In genomic region chr3:52270511-52270910, GRCm38 (mm10) we compare ENCODE assay signal across 8 mouse cellular contexts. TPM values are rescaled to one million over a fixed set of nuclear protein-coding genes. Genes with fewer than 3 reads are reported as not detected.
DNase-seq lines count a peak whose midpoint lies in the region; ATAC-seq lines count a peak whose summit lies in the region.

No protein-coding gene starts in this region.

- H3K4me2 ChIP-seq in forebrain, embryonic 11.5 days (ENCODE audit: low read depth, low read length, severe bottlenecking) = peak overlapping the region; percentile 99
- H3K4me2 ChIP-seq in liver, embryonic 12.5 days = peak overlapping the region; percentile 98

- no peak overlapping the region for H3K9ac ChIP-seq in forebrain, embryonic 11.5 days (ENCODE audit: low read length)
- H3K9ac ChIP-seq in liver, embryonic 12.5 days = 0 out of 2 replicates have a peak overlapping the region, but pooled peaks have one; percentile 80

- intact Hi-C loops in left cerebral cortex, postnatal 14 days (cut with DNase I) = loop anchor here (5.0 to 10.0 kb wide), 2 partner anchors 54 to 127 kb away; no protein-coding TSS in a partner anchor

- ATAC-seq in forebrain, embryonic 11.5 days (replicated peaks; ENCODE audit: low FRiP score) = no peak
- ATAC-seq in liver, embryonic 12.5 days = no peak
- no peak for ATAC-seq in megakaryocyte progenitor cell, adult 5-6 weeks (replicated peaks; ENCODE audit: poor library complexity)

- no peaks in the 10 kb centered on the region for H3K9me3 ChIP-seq in forebrain, embryonic 11.5 days (ENCODE audit: control insufficient read depth, low read length)
- no peaks in the 10 kb centered on the region for H3K9me3 ChIP-seq in liver, embryonic 12.5 days (replicated peaks)

- no peaks in the 10 kb centered on the region; the same call in 1 of the 2 replicates for H3K4me1 ChIP-seq in forebrain, embryonic 11.5 days (replicated peaks; ENCODE audit: control insufficient read depth, insufficient read depth, low read length)
- H3K4me1 ChIP-seq in liver, embryonic 12.5 days = peaks cover 39% of the 10 kb centered on the region

- H3K27me3 ChIP-seq in forebrain, embryonic 11.5 days (ENCODE audit: control insufficient read depth, insufficient read depth, low read length) = peaks cover 32% of the 10 kb centered on the region
- H3K27me3 ChIP-seq in liver, embryonic 12.5 days (replicated peaks) = peaks cover 37% of the 10 kb centered on the region

- DNase-seq in cerebellum, adult 9-11 months = peak; percentile 23
- no peak for DNase-seq in cerebellum, adult 11 months
- DNase-seq in 3T3-L1 (ENCODE audit: low read depth, low spot score) = peak; percentile 33
- no peak for DNase-seq in forebrain, embryonic 11.5 days (ENCODE audit: low spot score)
- DNase-seq in ovary, postnatal 14 days (ENCODE audit: low spot score) = no peak
- DNase-seq in left cerebral cortex, postnatal 14 days (ENCODE audit: low spot score in 2 of 2) = no peak

- H3K27ac ChIP-seq in forebrain, embryonic 11.5 days (ENCODE audit: low read depth, low read length) = no peak overlapping the region
- no peak overlapping the region for H3K27ac ChIP-seq in liver, embryonic 12.5 days

- H3K36me3 ChIP-seq in forebrain, embryonic 11.5 days (ENCODE audit: control insufficient read depth, insufficient read depth, low read length) = no peaks in the 10 kb centered on the region
- no peaks in the 10 kb centered on the region for H3K36me3 ChIP-seq in liver, embryonic 12.5 days

- peak overlapping the region; percentile 70 for H3K4me3 ChIP-seq in forebrain, embryonic 11.5 days (ENCODE audit: low read depth, low read length)
- H3K4me3 ChIP-seq in liver, embryonic 12.5 days = peak overlapping the region; percentile 83

- 36% methylated on average over 3 of the region's 3 CpGs for WGBS in forebrain, embryonic 11.5 days
- WGBS in liver, embryonic 12.5 days (ENCODE audit: insufficient replicate concordance) = 26% methylated on average over 3 of the region's 3 CpGs

RNA-seq across cellular contexts. Expression of gene Foxo1, which starts 2.4 kb away (rescaled TPM):
- 3.7 and 4.2 TPM in 2 replicates for polyA plus RNA-seq in forebrain, embryonic 11.5 days (2014; fragmentation: Nextera tagmentation; extraction: Ambion mirVana)
- polyA plus RNA-seq in liver, embryonic 12.5 days (2016; fragmentation: Nextera tagmentation; extraction: Ambion mirVana) = 2.5 and 2.6 TPM in 2 replicates
- 2.4 and 2.9 TPM in 2 replicates for total RNA-seq in megakaryocyte progenitor cell, adult 5-6 weeks (2015)
- 0.42 and 0.74 TPM in 2 replicates for total RNA-seq in megakaryocyte progenitor cell, adult 5-6 weeks (2017)
- 10 to 100 TPM; 12.1 to 13.5 TPM for total RNA-seq in left cerebral cortex, postnatal 14 days (2021)

Comparison
In these comparisons a context has a peak if more than half of its experiments do, and no peak if none do; other contexts are left out.
1. DNase-seq: peak in cerebellum, adult 9-11 months (single experiment) and 3T3-L1 (single experiment); none in cerebellum, adult 11 months (single experiment), forebrain, embryonic 11.5 days (single experiment), ovary, postnatal 14 days (single experiment) and left cerebral cortex, postnatal 14 days (0 of 2).